Mouse (Mus musculus) cerebellum, adult 9-10 months (tissue): ENCODE results near the gene Msrb2.

Experiments
- DNase-seq: peaks from one replicate; pipeline ENCODE4 v3.0.0; 2022

Gene Msrb2

DNA sequence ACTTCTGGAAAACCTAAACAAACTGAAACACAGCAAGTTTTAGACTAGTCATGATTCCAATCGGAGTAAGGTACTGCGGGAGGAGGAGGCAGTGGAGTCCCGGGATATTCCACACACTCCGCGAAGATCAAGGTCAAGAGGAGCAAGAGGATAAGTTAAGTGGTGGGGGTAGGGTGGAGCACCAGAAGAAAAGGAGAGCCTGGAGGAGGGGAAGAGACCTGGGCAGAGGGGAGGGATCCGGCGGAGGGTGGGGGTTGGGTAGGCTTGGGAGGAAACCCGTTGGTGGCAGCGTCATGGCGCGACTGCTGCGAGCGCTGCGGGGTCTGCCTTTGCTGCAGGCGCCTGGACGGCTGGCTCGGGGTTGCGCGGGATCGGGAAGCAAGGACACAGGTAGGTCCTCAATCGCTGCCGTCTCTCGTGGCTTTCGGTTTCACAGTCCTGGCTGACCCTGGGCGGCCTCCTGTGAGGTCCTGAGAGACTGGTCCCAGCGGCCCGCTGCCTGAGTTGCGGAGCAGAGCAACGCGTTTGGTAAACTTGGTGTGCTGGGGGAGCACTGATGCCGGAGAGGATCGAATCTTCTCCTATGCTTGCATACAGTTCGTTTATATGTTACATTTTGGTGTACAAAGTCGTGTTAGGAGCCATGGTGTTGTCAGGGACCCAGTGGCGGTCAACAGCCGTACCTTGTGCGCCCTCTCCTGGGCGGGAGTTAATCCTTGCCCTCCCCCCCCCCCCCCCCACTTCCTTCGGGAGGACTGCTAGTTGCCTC lies at the start of gene Msrb2:
Gene Msrb2, plus strand, starts transcription at position 51 of the 769 bp plus-strand sequence.
- DNase-seq, result peak; percentile 75

DNA sequence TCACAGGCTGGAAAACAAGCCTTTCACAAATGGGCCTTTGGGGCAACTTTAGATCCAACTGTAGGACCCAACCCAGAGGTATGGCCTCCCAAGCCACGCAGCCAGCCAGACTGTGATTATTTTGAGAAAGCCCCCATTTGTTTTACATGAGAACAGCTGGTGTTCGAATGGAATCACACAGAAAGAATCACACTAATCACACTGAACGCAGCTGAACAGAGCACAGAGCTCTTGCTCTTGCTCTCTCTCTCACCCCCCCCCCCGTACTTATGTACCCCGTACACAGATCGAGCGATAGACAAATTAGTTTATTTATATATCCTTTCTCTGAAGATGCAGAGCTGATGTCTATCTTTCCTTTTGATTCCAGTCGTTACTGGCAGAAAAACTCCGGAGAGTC lies 48.8 kb upstream of the Msrb2 start:
- DNase-seq, result no peak

DNA sequence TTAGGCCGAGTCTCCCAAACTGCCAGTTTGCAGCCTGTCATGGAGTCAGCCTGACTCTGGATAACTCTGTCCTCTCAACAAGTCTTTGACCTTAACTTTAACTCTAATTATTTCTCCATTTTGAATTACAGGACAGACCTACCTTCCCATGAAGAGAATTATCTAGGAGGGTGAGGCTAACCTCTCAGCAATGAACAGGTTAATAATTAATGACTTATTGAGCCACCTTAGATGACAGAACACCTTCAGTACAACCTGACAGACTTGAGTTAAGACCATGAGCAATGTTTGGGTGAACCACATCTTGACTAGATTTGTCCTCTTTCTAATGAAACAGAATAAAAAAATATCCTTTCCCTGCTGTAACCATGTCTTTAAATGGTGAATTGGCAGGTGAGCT lies 44.9 kb upstream of the Msrb2 start:
- DNase-seq, result no peak

DNA sequence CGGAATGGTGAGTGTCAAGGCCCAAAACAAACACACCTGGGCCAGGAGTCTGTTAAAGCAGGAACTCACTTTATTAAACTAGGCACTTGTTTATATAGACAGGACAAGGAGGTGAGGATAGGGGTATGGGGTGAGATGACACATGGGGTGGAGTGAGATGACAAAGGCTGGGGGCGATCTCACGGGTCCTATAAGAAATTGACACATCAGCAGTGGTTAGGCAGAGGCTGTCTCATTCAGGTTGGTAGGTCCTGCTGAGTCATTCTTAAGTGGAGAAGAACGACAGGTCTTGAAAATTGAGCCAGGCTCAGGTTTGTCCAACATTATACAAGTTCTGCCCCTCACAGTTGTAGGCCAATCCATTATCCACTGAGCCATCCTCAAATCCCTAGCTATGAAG lies 43.4 kb upstream of the Msrb2 start:
- DNase-seq, result no peak

DNA sequence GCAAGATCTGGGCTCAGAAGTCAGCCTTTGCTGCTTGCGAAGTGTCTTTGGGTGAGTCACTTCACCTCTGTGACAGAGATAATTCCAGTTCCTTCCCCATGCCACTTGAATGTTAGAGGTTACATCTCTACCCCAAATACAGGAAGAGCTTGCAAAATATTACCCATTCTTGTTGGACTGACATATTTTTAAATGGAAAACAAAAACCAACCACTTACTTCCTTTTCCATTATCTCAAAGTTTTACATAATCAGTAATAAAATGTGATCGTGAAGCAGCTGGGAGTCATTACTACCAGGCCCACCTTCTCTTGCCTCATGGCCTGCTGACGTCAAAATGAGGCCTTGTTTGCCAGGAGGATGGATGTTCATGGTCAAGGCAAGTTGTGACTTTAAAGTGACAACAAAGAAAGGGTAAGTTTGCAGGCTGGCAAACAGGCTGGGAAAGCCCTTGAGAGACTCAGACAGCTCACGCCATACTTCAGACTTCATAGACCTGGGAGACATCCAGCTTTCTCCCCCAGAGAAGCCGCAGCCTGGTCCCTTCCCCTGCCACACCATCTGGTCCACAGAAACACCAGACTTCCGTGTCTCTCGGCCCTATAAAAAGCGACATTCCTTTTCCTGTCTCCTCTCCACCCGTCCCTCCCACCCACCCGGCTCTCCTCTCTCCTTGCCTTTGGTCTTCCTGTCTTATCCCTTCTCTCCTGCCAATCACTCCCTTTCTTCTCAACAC lies 27.2 kb upstream of the Msrb2 start:
- peak; percentile 6 for DNase-seq

DNA sequence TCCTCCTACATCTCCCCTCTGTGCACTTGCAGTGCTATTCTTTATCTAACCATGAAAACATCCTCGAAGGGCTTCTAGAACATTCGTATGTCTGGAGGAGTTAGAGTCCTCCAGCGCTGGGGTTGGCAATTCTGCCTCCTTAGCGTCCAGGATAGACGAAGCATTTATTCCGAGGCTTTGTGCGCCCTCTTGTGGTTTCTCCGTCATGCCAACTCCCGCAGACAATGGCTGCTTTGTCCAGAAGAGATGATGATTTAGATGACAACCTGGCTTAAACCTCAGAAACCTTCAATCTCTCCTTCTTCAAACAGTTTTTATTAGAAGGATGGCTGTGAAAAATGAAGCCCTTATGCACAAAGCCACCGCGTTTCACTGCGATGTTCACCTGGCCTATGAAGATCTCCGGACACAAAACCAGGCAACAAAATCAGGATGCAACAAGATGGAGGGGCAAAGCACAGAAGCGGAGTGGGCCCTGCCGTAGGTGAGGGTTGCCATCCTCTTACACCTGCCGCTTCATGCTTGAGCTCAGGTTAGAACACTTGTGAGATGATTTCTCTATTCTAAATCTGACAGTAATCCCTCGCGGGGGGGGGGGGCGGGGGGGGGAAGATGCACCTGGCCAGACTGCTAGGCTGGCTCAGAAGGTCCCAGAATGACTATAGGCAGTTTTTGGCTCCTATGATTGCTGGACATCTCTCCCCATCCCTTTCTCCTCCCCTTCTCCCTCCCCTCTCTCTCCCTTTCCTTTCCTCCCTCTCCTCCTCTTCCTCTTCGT lies 26.4 kb upstream of the Msrb2 start:
- DNase-seq, result peak; percentile 91

DNA sequence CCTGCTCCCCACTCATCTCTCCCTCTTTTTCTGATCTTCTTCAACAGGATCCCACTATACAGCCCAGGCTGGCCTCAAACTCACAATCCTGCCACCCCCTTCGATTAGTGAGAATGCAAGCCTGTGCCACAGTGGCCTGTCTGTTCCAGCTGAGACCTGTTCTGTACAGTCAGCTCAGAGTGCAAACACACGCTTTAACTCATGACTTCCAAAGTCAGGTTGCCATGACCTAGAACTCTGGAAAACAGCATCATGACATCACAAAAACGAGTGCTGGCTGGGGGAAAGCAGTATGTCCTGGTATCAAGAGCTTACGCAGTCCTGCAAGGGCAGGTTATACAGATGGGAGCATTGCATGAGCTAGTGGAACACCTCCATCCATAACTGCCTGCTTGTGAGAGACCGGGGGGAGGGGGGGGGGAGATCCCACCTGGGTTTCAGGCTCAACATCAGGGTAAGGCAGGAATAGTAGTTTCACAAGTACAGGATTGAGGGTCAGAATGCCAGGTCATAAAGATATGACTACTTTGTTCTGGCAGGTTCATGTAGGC lies 25.8 kb upstream of the Msrb2 start:
- no peak for DNase-seq

DNA sequence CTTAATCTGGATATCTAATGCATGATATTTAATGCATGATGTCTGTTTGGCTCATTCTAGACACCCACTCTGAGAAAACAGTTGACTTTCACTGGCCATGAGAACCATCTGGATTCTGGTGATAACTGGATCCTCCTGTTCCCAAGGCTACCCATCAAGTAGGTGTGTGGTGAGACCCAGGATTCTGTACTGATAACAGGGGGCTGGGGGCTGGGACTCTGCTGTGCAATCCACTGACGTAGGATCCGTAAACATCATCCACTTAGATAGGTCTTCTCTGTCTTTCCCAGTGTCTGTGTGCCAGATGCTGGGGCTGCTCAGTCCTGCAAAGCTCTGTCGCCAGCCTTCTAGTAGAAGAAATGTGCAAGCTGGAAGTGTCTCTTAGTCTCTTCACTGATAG lies 22.8 kb upstream of the Msrb2 start:
- no peak for DNase-seq

DNA sequence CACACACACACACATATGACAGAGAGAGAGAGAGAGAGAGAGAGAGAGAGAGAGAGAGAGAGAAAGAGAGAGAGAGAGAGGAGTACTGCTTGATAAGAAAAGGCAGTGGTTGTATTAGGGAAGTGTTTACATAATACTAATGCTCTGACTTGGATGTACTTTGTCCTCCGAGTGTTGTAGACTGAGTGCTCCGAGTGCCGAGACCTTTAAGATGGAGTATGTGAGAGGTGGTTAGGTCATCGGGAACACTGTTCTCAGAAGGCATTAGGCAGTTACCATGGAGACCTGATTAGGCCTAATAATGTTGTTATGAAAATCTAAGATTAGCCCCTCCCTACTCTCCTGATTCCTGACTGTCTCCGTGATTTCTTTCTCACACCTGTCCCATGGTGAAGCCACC lies 21.1 kb upstream of the Msrb2 start:
- DNase-seq, result no peak

DNA sequence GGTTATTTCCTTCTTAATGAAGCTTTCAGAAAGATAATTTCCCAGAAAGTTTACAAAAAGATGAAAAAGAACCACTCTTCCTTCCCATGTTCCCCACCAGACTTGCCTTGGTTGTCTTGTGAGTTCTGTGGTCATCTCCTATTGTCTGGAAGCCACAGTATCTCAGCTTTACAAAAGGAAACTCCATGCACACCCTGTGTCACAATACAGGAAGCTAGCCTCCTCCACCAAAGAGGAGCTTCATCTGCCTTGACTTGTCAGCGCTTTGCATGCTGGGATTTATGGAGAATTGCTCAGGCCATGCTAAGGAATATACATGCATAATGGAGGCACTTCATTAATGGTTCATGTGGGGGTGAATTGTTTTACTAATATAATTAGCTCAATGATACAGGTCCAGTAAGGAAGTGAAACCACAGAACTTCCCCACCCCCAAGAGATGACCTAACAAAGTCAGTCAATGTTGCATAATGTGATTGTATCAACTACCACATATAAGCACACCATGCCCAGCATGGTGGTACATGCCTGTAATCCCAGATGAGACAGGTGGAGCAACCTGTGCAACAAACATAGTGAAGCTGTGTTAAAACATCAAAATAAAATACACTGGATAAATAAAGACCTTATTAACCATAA lies 19.5 kb upstream of the Msrb2 start:
- DNase-seq, result no peak

DNA sequence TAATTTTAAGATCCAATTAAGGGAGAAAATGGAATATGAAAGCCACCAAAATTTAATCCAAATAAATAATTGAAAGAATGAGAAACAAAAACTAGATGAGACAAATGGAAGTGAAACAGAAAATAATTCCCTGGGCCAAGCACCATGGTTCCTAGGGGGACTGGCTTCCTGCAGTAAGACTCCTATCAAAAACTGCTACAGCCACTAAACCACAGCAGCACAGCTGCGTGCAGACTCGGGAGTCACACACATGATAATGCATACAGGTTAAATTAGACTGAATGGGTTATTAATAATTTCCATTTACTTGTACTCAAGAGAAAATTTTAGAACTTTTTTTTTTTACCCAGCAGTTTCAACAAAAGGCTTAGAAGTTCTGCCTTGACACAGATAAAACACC lies 18.1 kb upstream of the Msrb2 start:
- no peak for DNase-seq

DNA sequence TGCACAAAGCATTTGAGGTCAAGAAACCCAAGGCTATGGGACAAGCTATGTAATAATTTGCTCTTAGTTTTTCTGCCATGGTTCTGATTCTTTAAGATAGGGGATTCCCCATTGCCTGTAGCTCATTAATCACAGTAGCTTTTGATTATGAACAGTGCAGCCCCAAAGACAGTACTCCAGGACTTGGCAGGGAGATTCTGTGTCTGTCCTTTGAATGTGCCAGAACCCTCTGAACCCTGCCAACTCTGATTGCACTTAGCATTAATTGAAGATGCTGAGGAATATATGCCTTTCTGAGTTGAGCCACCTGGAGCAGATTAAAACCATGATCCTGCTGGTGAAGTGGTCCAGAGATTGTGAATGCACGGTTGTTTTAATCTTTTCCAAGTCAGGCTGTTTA lies 8.4 kb upstream of the Msrb2 start:
- DNase-seq, result no peak

DNA sequence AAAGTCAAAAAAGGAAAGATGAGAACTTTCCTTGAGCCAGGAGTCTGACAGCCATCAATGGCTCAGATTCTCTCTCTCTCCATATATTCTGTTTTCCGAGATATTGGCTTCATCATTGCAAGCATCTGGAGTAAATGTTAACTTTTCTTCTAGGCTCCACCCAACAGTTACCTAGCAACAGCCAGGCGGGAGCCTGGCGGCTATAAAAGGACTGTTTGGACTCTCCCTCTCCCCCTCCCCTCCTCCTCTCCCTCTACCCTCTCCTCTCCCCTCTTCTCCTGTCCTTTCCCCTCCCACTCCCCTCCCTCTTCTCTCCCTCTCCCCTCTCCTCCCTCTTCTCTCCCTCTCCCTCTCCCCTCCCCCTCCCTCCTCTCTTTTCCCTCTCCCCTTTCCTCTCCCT lies 4.8 kb upstream of the Msrb2 start:
- DNase-seq, result no peak

DNA sequence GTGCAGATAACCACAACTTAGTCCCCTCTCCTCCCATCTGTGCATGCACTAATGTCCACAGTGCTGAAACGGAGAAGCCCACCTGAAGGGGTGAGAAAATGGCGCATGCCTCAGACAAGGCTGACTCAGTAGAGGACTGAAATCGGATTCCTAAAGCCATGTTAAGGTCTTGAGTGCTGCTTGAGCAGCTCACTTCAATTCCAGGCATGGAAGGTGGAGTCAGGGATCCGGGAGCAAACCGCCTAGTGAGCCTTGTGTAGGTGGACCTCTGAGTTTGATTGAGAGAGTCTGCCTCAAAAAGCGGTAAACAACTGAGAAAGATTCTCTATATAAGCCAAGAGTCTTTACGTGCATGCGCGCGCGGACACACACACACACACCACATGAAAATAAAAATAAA lies 4.1 kb upstream of the Msrb2 start:
- DNase-seq, result no peak

DNA sequence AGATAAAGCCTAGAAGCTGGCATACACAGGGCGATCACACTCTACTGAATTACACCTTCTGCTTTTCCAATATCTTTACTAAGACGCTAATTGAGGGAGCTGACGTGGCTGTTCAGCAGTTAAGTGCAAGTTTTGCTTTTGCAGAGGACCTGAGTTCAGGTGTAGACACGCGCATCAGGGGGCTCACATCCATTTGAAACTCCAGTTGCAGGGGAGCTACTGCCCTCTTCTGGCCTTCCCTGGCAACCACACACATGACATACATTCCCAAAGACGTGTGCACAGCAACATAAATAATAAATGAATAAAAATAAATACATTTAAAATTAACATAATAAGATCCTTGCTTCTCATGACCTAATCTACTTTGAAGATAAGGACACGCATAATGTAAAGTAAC lies 2.5 kb downstream of the Msrb2 start:
- no peak for DNase-seq

DNA sequence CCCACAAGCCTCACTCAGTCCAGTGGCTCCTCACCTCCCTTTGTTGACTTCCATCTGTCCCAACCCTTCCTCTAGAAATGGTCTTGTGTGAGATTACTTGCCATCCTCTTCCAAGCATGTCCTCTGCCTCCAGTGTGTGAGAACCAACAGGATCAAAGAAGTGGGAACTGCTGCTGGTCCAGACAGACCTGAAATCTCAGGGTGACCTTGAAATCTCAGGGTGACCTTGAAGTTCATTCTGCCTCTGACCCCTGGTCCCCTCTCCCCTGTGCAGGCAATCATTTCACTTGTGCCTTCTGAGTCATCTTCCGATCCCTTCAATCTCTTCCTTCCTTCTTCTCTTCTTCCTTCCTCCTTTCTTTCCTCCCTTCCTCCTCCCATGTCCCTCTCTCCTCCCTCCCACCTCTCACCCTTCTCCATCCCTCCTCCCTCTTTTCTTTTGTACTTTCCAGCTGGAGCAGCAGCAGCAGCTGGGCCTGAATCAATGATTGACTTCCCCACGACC lies 9.3 kb downstream of the Msrb2 start:
- no peak for DNase-seq

DNA sequence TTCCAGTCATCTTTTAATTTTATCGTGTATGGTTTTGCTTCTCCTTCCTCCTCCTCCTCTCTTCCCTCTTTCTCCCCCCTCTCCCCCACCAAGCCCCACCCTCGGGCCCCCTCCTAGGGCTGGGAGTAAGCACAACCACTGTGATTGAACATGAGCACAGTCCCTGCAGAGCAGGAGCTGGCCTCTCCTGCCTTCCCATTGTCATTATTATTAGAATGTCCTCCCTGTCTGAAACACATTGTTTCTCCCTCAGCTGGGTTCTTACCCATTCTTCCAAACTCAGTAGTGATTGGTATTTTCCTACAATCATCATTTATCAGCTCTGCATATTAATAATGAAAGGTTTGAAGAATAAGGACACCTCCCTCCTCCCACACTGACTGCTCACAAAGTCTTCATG lies 9.7 kb downstream of the Msrb2 start:
- no peak for DNase-seq

DNA sequence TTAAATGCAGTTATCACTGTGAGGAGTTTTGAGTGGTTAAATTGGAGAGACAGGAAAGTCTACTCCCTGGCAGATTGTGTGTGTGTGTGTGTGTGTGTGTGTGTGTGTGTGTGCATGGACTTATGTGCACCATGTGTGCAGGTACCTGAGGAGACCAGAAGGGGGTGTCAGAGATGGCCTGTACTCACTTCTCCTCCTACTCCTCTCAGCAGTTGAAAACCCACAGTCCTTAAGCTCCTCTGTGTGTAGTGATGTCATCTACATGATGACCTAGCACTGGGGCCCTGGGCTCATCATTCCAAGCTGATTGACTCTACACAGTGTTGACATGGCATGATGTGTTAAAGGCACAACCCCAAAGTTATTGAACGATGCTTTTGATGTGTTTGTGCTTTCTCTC lies 11.0 kb downstream of the Msrb2 start:
- DNase-seq, result no peak

DNA sequence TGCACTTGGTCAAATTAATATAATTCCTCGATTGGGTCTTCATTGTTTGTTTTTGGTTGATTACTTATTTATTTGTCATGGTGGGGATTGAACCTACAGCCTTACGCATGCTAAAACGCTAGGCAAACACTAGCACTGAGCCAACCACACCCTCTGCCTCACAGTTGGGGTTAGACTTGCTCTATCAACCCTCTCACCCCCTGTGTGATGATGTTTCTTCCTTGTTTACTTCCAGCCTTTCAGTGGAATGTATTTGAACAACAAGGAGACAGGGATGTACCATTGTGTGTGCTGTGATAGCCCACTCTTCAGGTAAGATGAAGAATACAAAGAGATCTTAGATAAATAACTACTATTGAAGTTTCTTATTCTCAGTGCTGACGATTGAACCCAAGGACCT lies 11.8 kb downstream of the Msrb2 start:
- DNase-seq, result no peak

DNA sequence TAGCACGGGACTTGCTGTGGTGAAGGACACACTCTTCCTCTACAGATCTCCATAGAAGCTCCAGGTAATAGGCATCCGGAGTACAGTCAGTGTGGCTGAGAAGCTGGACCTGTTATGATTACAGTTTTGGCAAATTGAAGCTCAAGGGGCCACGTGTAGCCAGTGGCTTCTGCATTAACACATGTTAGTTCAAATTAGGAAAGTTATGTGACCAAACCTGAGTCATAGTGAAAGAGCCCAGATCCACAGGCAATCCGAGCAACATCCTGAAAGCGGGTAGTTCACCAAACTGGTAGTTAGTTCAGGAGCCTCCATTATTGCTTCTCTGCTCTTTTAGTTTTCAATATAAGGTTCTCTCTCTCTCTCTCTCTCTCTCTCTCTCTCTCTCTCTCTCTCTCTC lies 14.5 kb downstream of the Msrb2 start:
- DNase-seq, result no peak

DNA sequence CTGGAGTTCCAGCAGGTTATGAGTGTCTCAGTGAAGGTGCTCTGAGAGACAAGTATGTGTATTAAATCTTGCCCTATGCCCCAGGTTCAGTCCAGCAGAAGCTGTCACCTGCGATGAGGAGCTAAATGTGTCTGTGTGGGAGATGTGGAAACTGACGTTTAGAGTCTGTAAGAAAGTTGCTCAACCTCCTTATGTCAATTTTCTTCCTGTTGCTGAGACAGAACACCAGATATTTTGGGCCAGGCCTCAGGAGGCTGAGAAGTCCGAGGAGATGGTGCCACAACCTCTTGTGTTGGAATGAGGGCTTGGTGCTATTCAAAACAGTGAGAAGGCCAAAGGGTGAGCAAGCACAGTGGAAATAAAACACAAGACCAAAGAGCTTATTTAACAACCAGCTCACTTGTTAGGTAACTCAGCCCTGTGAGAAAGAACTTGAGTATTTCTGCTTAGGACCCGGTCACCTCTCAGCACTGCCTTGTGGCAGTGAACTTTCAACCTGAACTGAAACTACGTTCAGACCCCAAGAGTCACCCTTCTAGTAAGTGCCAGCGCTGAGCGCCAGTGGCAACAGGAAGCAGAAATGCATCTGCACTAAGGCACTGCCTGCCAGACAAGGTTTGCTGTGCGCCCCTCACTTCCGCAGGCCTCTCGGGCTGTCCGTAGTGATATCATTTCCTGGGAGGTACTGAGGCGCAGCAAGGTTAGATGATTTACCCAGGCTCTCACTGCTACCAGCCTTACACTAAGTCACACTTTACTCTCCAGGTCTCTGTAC lies 17.3 kb downstream of the Msrb2 start:
- DNase-seq, result no peak
